Mouse (Mus musculus) kidney, adult 2 months (tissue): ENCODE data around the gene Gspt1.

ENCODE experiments used
- CTCF ChIP-seq: fragments of 200-500 bp; conservative IDR thresholded peaks from 2 replicates; pipeline ENCODE4 v1.5.1; 2011; ENCODE audit warnings: low read depth, mild to moderate bottlenecking, control low read depth, low read length, moderate library complexity, mixed read lengths; ENCODE audit not compliant: insufficient read depth, insufficient read length
- POLR2A ChIP-seq: fragments of 200-500 bp; IDR thresholded peaks from one replicate; pipeline ENCODE4 v1.6.1; 2011; ENCODE audit warnings: low read depth, low read length, control low read depth

DNA sequence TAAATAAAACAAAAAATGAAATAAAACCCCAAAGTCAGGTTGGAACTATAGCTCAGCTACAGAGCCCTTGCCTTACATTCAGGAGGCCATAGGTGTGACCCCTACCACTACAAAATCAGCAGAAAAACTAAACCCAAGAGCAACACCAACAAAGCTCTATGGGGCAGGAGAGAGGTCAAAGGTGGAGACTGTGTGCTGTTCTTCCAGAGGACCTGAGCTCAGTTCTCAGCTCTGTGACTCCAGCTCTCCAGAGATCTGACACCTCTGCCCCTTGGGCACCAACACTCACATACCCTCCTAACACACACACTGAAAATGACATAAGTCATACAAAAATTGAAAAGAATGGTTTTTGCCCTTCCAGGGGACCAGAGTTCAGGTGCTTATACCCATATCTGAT lies 16.9 kb upstream of the Gspt1 start:
- no peak for TF ChIP-seq POLR2A
- no peak for TF ChIP-seq CTCF
